Mouse (Mus musculus): ENCODE measurements at regions not wholly inside any gene's neighbourhood (a gene's known extent, or its start where the extent isn't known, plus 50 kb on each side); places are given as distances from the start of the nearest gene placed in this dataset.
"Not testable (repeated sequence)": the region's sequence is repeated elsewhere in the genome, so short reads cannot be mapped to it uniquely, and the experiment has no call there.

DNA sequence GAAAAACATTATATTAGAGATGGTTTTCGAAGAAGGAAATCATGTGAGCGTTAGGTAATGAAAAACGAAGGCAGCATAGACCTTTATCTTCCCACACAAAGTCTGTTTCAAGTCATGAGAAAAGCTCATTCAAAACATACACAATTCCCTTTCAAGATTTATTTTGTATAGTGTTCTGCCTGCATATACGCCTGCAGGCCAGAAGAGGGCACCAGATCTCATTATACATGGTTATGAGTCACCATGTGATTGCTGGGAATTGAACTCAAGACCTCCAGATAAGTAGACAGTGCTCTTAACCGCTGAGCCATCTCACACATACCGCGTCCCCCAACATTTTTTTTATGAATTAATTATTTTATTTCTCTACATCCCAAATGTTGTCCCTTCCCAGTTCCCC, 578.3 kb upstream of the Ccdc54 start:
- no peak for DNase-seq (ENCODE audit: extremely low spot score in 1 of 2, low spot score in 1 of 2)

DNA sequence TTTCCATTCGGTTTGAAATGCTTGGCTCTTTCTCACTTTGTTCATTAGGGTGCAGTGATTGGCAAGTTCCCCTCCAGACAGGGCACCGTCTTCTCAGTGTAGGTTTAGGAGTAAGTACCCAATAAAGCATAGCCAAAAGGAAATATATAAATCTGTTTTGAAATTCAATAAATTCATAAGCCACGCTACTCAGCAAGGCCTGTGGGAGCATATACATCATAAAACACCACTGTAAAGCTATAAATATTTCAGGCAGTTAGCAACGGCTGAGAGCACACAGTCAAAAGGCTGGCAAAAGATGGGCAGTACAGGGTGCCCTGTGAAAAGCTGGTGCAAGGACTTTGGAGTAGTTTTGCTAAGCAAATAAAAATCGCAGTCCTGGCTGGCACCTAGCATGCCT, 569.8 kb upstream of the Ccdc54 start:
- no peak for DNase-seq (ENCODE audit: extremely low spot score in 1 of 2, low spot score in 1 of 2)

DNA sequence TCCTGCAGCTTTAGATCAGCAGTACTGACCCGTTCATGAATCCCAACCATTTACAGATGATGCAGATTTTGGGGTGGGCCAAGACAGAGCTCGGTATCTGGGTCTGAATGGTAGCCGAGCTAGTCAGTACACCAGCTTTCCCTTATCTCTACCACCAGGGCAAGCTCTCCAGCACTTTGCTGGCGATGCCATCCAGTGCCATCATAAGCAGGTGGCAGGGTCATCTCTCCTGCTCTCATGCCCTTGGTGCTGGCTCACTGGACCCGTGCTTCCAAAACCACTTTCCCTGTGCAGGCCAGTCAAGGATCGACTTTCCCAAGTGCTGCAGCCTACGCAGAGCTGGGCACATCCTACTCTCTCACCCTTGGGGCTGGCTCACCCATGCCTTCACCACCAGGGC, 547.6 kb upstream of the Ccdc54 start:
- no peak for DNase-seq (ENCODE audit: extremely low spot score in 1 of 2, low spot score in 1 of 2)

DNA sequence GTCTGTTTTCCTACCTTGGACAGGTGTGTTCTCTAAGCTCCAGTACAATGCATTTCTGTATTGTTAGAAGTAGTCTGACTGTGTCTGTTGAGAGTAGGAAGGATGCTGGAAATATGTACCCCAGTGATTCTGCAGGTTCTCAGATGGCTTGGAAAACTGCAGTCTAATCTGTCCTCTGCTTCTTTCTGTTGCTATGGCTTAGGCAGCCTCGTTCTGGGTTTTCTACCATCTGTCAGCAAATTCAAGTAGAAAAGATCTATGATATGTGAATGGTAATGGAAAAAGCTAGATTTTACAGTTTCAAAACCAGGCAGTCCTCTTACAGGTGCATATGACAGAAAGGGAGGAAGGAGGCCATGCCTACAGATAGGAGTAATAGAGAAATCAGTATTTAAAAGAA, 528.9 kb upstream of the Ccdc54 start:
- peak; percentile 42 to 64 for DNase-seq (ENCODE audit: extremely low spot score in 1 of 2, low spot score in 1 of 2)

DNA sequence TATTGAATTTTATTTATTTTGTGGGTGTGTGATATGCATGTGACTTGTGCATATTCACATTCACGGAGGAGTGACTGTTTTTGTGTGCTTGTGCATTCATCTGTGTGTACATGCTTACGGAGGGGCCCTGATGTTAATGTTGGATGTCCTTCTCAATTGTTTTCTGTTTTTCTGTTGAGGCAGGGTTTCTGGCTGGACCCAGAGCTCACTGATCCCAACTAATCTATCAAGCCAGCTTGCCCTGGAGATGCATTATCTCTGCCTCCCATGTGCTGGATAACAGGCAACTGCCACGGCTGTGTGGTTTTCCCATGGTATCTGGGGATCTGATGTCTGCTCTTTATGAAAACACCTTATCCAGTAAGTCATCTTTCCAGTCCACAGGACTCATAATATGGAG, 527.4 kb upstream of the Ccdc54 start:
- no peak for DNase-seq (ENCODE audit: extremely low spot score in 1 of 2, low spot score in 1 of 2)

DNA sequence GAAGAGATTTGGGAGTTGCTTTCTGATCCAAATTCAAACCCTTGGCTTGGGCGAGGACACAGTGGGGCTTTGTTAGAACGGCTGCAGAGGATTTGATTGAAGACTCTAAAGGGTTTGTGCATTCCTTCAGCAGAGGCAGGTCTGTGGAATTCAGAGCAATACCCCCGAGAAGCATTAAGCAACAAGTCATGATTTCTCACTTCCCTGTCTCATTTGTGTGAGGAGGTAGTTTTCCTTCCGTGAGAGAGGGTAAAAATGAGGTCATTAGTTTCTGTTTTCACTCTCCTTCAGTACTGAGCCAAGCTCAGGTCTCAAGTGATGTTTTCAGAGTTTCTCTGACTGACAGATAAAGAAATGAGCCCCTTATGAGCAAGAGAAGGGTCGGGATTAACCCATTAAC, 526.9 kb upstream of the Ccdc54 start:
- no peak for DNase-seq (ENCODE audit: extremely low spot score in 1 of 2, low spot score in 1 of 2)

DNA sequence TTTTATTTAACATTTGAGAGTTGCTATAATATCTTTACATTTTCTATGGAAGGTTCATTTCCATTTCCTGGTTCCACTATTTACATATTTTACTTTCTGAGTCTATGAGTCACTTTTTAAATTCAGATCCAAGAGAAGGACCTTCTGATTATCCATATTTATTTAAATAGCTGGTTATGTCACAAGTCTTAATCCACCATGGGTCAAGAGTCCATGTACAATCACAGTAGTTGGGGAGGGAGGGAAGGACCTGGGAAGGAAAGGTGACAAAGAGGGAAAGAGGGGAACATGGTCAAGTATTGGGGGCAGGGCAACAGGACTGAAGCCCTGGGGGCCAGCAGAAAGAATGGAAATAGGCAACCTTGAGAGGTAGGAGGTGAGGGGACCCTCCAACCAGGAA, 518.9 kb upstream of the Ccdc54 start:
- DNase-seq (ENCODE audit: extremely low spot score in 1 of 2, low spot score in 1 of 2) = no peak

DNA sequence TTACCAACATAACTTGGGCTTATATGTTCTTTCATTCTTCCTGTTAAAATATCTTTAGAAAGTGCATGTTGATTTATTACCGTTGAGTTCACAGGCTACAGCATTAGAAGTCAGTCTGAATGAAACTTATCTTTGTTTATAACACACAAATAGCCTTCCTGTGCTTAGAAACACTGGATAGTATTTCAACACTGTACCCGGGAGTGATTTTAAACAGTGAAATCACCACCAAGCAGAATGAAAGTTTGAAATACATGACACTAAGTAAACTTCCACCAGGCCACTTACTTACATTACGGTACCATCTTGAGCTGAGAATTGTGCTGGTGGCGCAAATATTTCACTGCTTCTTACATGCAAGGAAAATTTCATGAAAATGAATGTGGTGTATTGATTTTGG, 516.5 kb upstream of the Ccdc54 start:
- DNase-seq (ENCODE audit: extremely low spot score in 1 of 2, low spot score in 1 of 2) = no peak

DNA sequence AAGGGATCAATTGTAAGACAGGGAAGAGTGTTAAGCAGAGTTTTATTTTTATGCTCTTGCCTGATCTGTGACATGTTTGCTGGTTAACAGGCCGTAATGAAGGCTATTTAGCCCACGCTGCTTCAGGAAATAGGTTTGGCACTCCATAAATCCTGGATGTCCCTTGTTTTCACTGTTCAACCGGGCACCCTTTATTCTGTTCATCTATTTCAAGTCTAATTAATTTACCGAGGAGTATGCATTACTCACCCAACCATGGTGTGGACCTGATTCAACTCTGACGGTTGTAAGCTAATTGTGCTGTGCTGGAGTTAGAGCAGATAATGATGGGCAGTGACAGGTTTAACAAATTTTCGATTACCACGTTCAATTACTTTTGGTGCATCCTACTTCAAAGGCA, 495.6 kb upstream of the Ccdc54 start:
- no peak for DNase-seq (ENCODE audit: extremely low spot score in 1 of 2, low spot score in 1 of 2)

DNA sequence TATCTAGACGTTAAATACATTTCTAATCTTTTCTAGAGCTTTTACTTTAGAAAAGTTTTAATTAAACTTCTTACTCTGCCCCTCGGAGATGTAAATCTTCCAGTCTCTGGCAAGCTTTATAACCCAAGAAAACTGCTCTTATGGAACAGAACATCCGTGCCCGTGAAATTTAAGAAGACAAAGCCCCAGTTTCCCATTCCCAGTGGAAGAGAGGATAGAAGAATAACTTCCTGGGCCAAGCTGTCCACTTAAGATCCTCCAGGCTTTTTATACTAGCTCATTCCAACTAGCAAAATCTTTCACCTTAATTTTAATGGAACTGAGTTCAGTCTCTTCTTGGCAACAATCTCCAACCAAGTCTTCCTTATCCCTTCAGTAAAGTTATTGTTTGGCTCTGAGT, 489.2 kb upstream of the Ccdc54 start:
- no peak for DNase-seq (ENCODE audit: extremely low spot score in 1 of 2, low spot score in 1 of 2)

DNA sequence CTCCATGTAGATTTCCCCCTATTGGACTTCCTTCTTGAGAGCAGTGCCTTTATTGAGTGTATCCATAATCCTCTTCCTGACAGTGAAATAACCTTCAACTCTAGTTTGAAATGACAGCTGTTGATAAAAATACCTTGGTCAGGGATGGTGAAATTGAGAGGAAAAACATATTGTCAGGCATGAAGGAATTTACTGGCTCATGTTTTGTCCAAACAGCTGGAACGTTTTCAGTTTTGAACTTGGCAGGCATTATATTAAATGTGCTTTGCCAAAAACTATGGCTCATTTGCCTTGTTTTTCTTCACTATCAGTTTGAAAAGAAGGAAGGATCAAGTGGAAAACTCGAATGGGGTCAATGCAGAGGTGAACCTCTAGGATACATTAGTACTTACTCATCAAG, 457.7 kb upstream of the Ccdc54 start:
- DNase-seq (ENCODE audit: extremely low spot score in 1 of 2, low spot score in 1 of 2) = no peak

DNA sequence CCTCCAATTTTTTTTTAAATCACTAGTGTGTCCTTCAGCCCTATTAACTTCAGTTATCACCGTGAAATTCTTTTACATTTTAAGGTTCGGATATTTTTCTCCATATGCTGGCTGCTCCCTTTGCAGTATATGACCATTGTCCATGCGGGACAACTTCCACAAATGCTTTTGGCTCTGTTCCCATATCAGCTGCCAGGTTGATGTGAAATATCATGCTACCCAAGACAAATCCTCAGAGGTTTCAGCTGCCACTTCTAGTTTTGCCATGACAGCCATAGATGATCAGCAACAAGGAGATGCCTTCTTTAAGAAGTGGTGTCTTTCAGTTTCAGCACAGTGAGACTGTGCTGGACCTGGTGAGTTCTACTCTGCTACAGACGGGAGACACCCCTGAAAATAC, 457.2 kb upstream of the Ccdc54 start:
- DNase-seq (ENCODE audit: extremely low spot score in 1 of 2, low spot score in 1 of 2) = no peak

DNA sequence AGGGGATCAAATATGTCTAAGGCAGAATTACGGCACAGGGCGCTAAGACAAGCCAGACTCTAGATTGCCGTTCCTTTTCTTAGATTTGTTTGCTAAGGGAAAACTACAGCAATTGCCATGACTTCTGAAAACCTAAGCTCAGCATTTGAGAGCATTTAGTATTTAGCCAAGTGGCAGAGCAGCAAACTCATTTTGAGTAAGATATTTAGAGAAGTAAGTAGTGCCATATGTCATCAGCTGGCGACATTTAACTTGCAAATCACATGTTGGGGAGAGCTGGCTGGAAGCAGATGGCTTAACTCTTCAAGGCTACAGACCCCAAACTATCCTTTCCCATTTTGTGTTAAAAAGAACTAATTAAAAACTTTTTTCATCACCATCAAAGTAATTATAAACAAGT, 450.4 kb upstream of the Ccdc54 start:
- DNase-seq (ENCODE audit: extremely low spot score in 1 of 2, low spot score in 1 of 2) = peak; percentile 5 to 39

DNA sequence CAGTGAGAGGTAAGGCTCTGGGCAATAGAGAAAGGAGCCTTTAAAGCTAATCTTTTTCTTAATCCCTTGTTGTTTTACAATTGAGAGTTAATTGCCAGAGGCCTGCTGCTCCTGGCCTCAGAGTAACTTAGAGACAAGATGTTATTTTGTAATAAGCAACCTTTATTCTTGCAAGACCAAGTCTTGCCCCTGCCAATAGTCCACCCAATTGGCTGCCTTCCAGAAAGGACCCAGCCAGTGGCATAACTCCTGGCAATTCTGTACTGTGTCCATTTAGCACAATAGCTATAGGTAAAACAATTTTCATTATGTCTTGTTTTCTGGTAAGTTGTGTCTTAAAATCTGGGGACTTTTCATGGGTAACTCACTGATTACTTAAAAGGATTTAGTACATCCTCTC, 411.9 kb upstream of the Ccdc54 start:
- no peak for DNase-seq (ENCODE audit: extremely low spot score in 1 of 2, low spot score in 1 of 2)

DNA sequence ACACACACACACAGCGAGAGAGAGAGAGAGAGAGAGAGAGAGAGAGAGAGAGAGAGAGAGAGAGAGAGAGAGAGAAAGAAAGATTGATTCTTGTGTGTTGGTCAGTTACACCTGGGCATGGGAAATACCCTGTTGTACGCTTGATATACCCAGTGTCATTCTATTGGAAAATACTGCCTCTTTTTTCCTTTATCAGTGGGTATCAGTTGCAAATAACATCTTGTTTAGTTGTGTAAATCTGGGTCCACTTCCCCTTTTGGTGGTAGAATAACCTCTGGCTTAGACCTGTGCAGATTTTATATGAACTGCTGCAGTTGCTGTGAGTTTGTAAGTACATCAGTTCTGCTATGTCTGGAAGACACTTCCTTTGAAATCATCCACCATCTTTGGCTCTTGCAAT, 373.4 kb upstream of the Ccdc54 start:
- DNase-seq (ENCODE audit: extremely low spot score in 1 of 2, low spot score in 1 of 2) = no peak

DNA sequence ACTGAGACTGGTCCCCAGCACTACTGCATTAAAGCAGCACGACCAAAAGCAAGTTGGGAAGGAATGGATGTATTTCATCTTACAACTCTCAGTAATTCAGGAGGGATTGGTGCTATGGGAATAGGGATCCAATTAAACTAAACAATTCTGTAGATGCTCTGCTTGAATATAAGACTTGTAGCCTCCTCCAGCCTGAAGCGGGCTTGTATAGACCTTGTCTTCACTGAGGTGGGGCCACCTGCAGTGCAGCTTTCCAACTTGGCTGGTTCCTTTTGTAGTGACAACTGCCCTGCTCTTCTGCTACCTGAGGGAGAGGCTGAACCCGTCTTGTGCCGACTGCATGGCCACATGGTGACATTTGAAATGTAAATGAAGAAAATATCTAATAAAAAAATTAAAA, 353.1 kb upstream of the Ccdc54 start:
- DNase-seq (ENCODE audit: extremely low spot score in 1 of 2, low spot score in 1 of 2) = no peak

DNA sequence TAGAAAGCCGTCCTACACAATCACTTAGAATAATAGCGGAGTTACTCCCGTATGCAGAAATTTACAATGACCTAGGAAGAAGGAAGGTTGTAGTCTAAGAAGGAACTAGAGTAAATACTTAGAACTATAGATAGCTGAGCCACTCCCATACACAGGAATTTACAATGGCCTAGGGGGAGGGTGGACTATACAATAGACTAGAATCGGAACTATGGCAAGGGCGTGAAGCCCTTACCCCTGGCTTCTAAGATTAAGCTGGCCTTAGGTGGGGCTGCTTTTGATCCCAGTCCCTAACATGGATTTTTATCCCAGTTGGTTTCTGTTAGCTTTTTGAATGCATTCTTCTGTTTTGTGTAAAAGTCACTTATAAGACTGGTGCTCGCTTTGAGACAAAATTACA, 352.6 kb upstream of the Ccdc54 start:
- DNase-seq (ENCODE audit: extremely low spot score in 1 of 2, low spot score in 1 of 2) = not testable (repeated sequence)

DNA sequence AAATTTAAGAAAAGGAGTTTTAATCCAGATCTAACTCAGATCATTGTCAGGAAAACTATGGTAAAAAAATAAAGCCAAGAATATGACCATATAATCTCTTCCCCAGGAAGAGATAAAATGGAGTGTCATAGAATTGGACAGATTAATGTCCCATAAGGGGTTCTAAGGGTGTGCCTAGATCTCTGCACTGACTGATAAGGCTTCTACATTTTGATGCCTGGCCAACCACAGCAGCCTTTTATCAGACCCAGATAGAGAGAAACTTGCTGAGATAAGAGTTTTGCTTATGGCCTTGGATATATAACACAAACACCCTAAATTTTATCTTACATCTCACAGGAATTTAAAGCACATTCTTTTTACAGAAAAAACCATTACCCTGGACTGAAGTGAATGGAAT, 351.3 kb upstream of the Ccdc54 start:
- DNase-seq (ENCODE audit: extremely low spot score in 1 of 2, low spot score in 1 of 2) = no peak

DNA sequence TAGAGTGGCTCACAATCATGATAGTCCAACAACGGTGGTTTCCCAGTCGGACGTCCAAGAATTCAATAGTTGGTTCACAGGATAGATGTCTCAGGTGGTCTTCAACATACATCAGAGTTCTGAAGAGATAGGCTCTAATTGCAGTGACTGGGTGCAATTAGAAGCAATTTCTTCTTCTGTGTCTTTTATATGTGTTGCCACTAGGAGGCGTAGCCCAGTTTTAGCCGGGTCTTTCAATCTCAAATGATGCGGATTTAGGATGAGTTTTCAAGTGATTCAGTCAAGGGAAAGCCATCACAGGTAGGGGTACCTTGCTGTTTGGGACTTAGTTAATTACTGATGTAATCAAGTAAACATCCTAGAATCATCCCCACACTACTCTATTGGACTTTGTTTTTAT, 348.4 kb upstream of the Ccdc54 start:
- no peak for DNase-seq (ENCODE audit: extremely low spot score in 1 of 2, low spot score in 1 of 2)

DNA sequence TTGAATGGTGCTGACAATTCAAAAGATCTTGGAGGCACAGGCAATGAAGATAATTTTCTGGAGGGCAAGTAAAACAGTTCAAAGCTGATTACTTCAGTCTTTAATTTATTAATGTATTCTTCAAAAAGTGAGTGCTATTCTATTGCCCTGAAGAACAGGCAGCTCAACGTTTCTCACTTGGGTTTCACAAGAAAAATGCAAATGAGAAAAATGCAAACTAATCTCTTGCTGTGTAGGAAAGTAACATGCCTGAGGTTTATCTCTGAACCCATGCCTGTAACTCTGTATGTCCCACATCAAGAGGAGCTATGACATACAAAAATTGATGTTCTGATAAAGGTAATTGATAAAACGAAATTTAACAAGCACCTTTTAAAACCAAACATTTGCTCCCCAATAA, 316.8 kb upstream of the Ccdc54 start:
- DNase-seq (ENCODE audit: extremely low spot score in 1 of 2, low spot score in 1 of 2) = no peak

DNA sequence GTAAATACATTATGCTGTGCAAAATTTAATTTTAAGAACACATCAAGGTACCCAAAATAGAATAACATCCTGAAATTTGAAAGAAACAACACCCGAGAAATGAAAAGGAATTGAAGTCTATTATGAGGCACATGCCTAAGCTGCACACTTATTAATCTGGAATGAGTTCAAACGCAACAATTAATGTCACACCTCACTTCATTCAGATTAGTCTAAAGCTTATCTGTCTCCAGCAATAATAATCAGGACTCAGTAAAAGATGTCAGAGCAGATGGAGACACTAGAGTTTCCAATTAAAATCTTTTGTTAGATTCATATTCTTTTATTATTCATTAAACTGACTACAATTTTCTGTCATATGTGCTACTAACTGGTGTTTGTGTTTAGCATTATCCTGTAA, 308.2 kb upstream of the Ccdc54 start:
- DNase-seq (ENCODE audit: extremely low spot score in 1 of 2, low spot score in 1 of 2) = no peak

DNA sequence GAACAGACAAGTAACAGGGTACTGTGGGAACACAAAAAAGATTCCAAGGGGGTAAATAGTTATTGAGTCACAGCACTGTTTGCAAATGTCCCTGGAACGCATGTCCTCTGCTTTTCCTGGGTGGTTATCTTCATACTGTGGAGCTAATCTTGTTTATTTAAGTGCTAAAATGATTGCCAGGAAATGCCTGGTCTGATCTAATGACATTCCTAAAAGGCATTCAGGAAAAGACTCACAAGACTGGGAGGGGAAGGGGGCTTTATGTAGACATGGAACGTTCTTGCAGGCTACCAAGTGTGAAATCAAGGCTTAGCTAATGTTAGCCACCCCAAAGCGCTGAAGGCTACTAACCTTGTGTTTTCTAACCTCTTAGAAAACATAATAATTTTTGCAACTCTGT, 287.0 kb upstream of the Ccdc54 start:
- DNase-seq (ENCODE audit: extremely low spot score in 1 of 2, low spot score in 1 of 2) = no peak

DNA sequence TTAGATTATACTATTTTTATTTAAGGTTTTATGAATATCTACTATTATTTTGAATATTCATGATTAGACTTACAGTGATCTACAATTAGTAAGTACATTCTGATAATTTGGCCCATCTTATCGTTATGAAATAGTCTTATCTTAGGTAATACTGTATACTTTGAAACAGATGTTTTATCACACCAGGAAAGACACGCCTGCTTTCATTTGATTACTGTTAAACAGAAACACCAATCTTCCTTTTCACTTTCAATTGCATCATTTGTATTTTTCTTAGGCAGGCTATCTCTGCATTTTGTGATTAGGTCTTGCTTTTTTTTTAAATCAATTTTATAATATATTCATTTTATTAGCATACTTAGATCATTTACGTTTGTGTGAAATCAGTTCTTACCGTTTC, 280.4 kb upstream of the Ccdc54 start:
- DNase-seq (ENCODE audit: extremely low spot score in 1 of 2, low spot score in 1 of 2) = no peak

DNA sequence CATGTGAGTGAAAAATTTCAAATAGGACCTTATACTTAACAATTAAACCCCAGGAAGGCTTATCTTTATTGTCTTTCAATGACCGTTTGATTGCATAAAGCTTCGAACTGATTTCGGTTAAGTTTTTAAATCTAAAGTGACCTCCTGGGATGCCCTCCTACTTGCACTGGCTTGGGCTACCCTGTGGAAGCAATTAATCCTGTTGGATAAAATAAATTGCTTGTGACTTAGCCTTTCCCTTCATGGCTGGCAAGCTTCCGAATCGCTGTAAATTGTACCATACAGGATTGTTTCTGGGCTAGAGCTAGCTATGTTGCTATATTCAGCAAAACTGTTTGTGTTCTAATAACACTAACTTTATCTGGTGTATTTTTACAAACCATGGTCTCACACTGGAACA, 272.6 kb upstream of the Ccdc54 start:
- DNase-seq (ENCODE audit: extremely low spot score in 1 of 2, low spot score in 1 of 2) = no peak

Measured in frontal cortex, adult 2 months (tissue).